In the genomic region with DNA sequence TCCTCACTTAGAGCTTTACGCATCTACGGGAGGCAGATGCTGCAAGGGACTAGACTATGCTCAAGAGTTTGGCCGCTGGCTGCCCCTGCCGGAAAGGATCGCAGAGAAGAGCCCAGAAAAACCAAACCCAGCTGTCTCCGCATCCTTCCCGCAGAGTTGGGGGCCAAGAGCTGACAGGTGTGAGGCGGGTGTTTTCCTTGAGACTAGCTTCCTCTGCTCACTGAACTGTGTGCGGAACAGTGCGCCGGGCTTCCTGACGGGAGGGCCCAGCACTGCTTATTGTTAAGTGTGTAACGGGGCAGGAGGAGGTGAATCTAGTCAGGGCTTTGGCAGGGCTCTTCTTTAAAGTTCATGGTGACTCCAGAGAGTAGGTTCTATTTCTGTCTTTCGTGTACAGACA, we compare ENCODE assay signal across 12 mouse cellular contexts. TPM values are rescaled to one million over a fixed set of nuclear protein-coding genes. Genes with fewer than 3 reads are reported as not detected.
A peak's percentile ranks its signal among the peaks of the same experiment; 100 is the strongest.
DNase-seq lines count a peak whose midpoint lies in the region; ATAC-seq and TF ChIP-seq lines count a peak whose summit lies in the region.
"Had no signal": no experiment of that assay in that cellular context is flagged by ENCODE, and none has a peak within 500 bp of the region (broad histone marks: within the 10 kb centered on the region; RNA-seq: fewer than 3 reads in every experiment).

No protein-coding gene starts in this region.

- H3K27ac ChIP-seq in heart, embryonic 13.5 days (replicated peaks), result no peak overlapping the region
- no peak overlapping the region for H3K27ac ChIP-seq in heart, embryonic 11.5 days (ENCODE audit: low read depth, low read length)
- H3K27ac ChIP-seq in heart, postnatal 0 days (ENCODE audit: low read depth), result no peak overlapping the region
- H3K27ac ChIP-seq in midbrain, embryonic 12.5 days (replicated peaks), result peak overlapping the region; percentile 71
- H3K27ac ChIP-seq: forebrain, embryonic 15.5 days; kidney, postnatal 0 days had no signal

- H3K9me3 ChIP-seq in heart, embryonic 13.5 days, result no peaks in the 10 kb centered on the region
- no peaks in the 10 kb centered on the region for H3K9me3 ChIP-seq in heart, embryonic 11.5 days (replicated peaks; ENCODE audit: control insufficient read depth, low read length)
- no peaks in the 10 kb centered on the region for H3K9me3 ChIP-seq in heart, postnatal 0 days (replicated peaks; ENCODE audit: control insufficient read depth, low read length)
- H3K9me3 ChIP-seq in midbrain, embryonic 12.5 days, result no peaks in the 10 kb centered on the region
- H3K9me3 ChIP-seq: forebrain, embryonic 15.5 days; megakaryocyte, embryonic 14.5 days had no signal

- DNase-seq in brain, embryonic 14.5 days (ENCODE audit: low read depth), result peak; percentile 41
- no peak for DNase-seq in heart, postnatal 0 days (ENCODE audit: low spot score)
- DNase-seq in cerebellum, adult 11 months, result no peak
- DNase-seq in T-cell, adult 2 months (ENCODE audit: low spot score), result no peak
- DNase-seq: adrenal gland, postnatal 25 days; thymus, postnatal 25 days had no signal

- peaks cover 23% of the 10 kb centered on the region for H3K4me1 ChIP-seq in heart, embryonic 13.5 days
- H3K4me1 ChIP-seq in heart, embryonic 11.5 days (ENCODE audit: control insufficient read depth, insufficient read depth, low read length), result peaks cover 10% of the 10 kb centered on the region; the same call in 1 of the 2 replicates
- peaks cover 13% of the 10 kb centered on the region; the same call in 1 of the 2 replicates for H3K4me1 ChIP-seq in heart, postnatal 0 days (ENCODE audit: control insufficient read depth, insufficient read depth)
- peaks cover 20% of the 10 kb centered on the region for H3K4me1 ChIP-seq in midbrain, embryonic 12.5 days

- WGBS in heart, embryonic 13.5 days, result 63% methylated on average over 14 of the region's 14 CpGs
- WGBS in heart, embryonic 11.5 days (ENCODE audit: insufficient replicate concordance), result 60% methylated on average over 14 of the region's 14 CpGs
- WGBS in heart, postnatal 0 days, result 55% methylated on average over 14 of the region's 14 CpGs
- WGBS in midbrain, embryonic 12.5 days, result 57% methylated on average over 14 of the region's 14 CpGs

- no peak for TF ChIP-seq CTCF in brain, embryonic 14.5 days (IDR thresholded peaks at IDR 0.05; ENCODE audit: borderline replicate concordance, extremely low read depth, insufficient read depth, insufficient read length)
- no peak for TF ChIP-seq CTCF in heart, postnatal 0 days (IDR thresholded peaks at IDR 0.05; ENCODE audit: low read depth)

- H3K27me3 ChIP-seq in heart, embryonic 13.5 days (replicated peaks), result 0 out of 2 replicates have a peak, but pooled peaks cover 3% of the 10 kb centered on the region
- H3K27me3 ChIP-seq in heart, embryonic 11.5 days (ENCODE audit: control insufficient read depth, insufficient read depth, low read length), result no peaks in the 10 kb centered on the region
- H3K27me3 ChIP-seq in heart, postnatal 0 days (ENCODE audit: control insufficient read depth, insufficient read depth, low read length), result no peaks in the 10 kb centered on the region
- H3K27me3 ChIP-seq in midbrain, embryonic 12.5 days, result no peaks in the 10 kb centered on the region
- H3K27me3 ChIP-seq: forebrain, embryonic 15.5 days had no signal

- ATAC-seq in heart, embryonic 13.5 days (ENCODE audit: extremely low read depth, insufficient number of reproducible peaks, low FRiP score, low TSS enrichment), result no peak
- no peak for ATAC-seq in heart, embryonic 11.5 days (replicated peaks; ENCODE audit: insufficient number of reproducible peaks, low FRiP score, low TSS enrichment)
- ATAC-seq in heart, postnatal 0 days (ENCODE audit: insufficient read depth, low read depth), result peak; percentile 58; the same call in 1 of the 2 replicates
- 0 out of 2 replicates have a peak, but pooled peaks have one; percentile 7 for ATAC-seq in midbrain, embryonic 12.5 days (ENCODE audit: low FRiP score, low read depth)
- ATAC-seq: forebrain, embryonic 15.5 days had no signal

- H3K4me2 ChIP-seq in heart, embryonic 13.5 days, result peak overlapping the region; percentile 66
- no peak overlapping the region for H3K4me2 ChIP-seq in heart, embryonic 11.5 days
- H3K4me2 ChIP-seq in heart, postnatal 0 days (ENCODE audit: low read depth, low read length), result no peak overlapping the region
- no peak overlapping the region for H3K4me2 ChIP-seq in midbrain, embryonic 12.5 days (replicated peaks)
- H3K4me2 ChIP-seq: forebrain, embryonic 15.5 days had no signal

- TF ChIP-seq POLR2A in brain, embryonic 14.5 days (IDR thresholded peaks at IDR 0.05; ENCODE audit: borderline replicate concordance, extremely low read depth, insufficient read depth, insufficient read length, poor library complexity, severe bottlenecking), result no peak

- H3K9ac ChIP-seq in heart, embryonic 13.5 days, result 0 out of 2 replicates have a peak overlapping the region, but pooled peaks have one; percentile 2
- no peak overlapping the region for H3K9ac ChIP-seq in heart, embryonic 11.5 days (ENCODE audit: low read depth, low read length)
- H3K9ac ChIP-seq in heart, postnatal 0 days (replicated peaks; ENCODE audit: low read depth, low read length), result no peak overlapping the region
- no peak overlapping the region for H3K9ac ChIP-seq in midbrain, embryonic 12.5 days (replicated peaks)
- H3K9ac ChIP-seq: forebrain, embryonic 15.5 days had no signal

- H3K36me3 ChIP-seq in heart, embryonic 13.5 days, result no peaks in the 10 kb centered on the region
- no peaks in the 10 kb centered on the region for H3K36me3 ChIP-seq in heart, embryonic 11.5 days (ENCODE audit: control insufficient read depth, insufficient read depth, low read length)
- H3K36me3 ChIP-seq in heart, postnatal 0 days (replicated peaks; ENCODE audit: control insufficient read depth, insufficient read depth, low read length), result no peaks in the 10 kb centered on the region
- no peaks in the 10 kb centered on the region for H3K36me3 ChIP-seq in midbrain, embryonic 12.5 days
- H3K36me3 ChIP-seq: forebrain, embryonic 15.5 days had no signal

- no peak for TF ChIP-seq EP300 in heart, postnatal 0 days (IDR thresholded peaks at IDR 0.05; ENCODE audit: low read depth)

- no peak overlapping the region for H3K4me3 ChIP-seq in heart, embryonic 13.5 days
- H3K4me3 ChIP-seq in heart, embryonic 11.5 days (ENCODE audit: low read depth, low read length), result no peak overlapping the region
- H3K4me3 ChIP-seq in heart, postnatal 0 days (ENCODE audit: low read depth, low read length), result no peak overlapping the region
- H3K4me3 ChIP-seq in midbrain, embryonic 12.5 days, result no peak overlapping the region
- H3K4me3 ChIP-seq: forebrain, embryonic 15.5 days; megakaryocyte, embryonic 14.5 days had no signal

RNA-seq across cellular contexts. Expression of a gene that starts 37.3 kb away (rescaled TPM):
- polyA plus RNA-seq in heart, embryonic 13.5 days (2015; fragmentation: Nextera tagmentation; extraction: Ambion mirVana), result 55.5 and 61.4 TPM in 2 replicates
- polyA plus RNA-seq in heart, embryonic 11.5 days (2014; fragmentation: Nextera tagmentation; extraction: Ambion mirVana), result 42.0 and 48.3 TPM in 2 replicates
- 24.8 and 28.6 TPM in 2 replicates for polyA plus RNA-seq in brain, embryonic 14.5 days (2012; rRNA removed)
- 36.4 and 72.4 TPM in 2 replicates for total RNA-seq in heart, postnatal 0 days (2014; rRNA removed; ENCODE audit: low replicate concordance)
- polyA plus RNA-seq in heart, postnatal 0 days (2015; fragmentation: Nextera tagmentation; extraction: Ambion mirVana), result 31.8 and 32.5 TPM in 2 replicates
- 122 and 126 TPM in 2 replicates for polyA plus RNA-seq in midbrain, embryonic 12.5 days (2016; fragmentation: Nextera tagmentation; extraction: Ambion mirVana)

RNA-seq across cellular contexts. Expression of a gene that starts 55.1 kb away (rescaled TPM):
- polyA plus RNA-seq in heart, embryonic 13.5 days (2015; fragmentation: Nextera tagmentation; extraction: Ambion mirVana), result 55.9 and 58.1 TPM in 2 replicates
- polyA plus RNA-seq in heart, embryonic 11.5 days (2014; fragmentation: Nextera tagmentation; extraction: Ambion mirVana), result 79.6 and 83.6 TPM in 2 replicates
- 83.6 and 89.8 TPM in 2 replicates for polyA plus RNA-seq in brain, embryonic 14.5 days (2012; rRNA removed)
- total RNA-seq in heart, postnatal 0 days (2014; rRNA removed; ENCODE audit: low replicate concordance), result 43.5 and 52.9 TPM in 2 replicates
- polyA plus RNA-seq in heart, postnatal 0 days (2015; fragmentation: Nextera tagmentation; extraction: Ambion mirVana), result 25.9 and 26.7 TPM in 2 replicates
- 91.7 and 91.8 TPM in 2 replicates for polyA plus RNA-seq in midbrain, embryonic 12.5 days (2016; fragmentation: Nextera tagmentation; extraction: Ambion mirVana)

Comparison
In these comparisons a context has a peak if more than half of its experiments do, and no peak if none do; other contexts are left out.
1. ATAC-seq: peak in heart, postnatal 0 days (single experiment) and midbrain, embryonic 12.5 days (single experiment); none in heart, embryonic 13.5 days (single experiment) and heart, embryonic 11.5 days (single experiment).